Mouse (Mus musculus) liver, embryonic 12.5 days (tissue): ENCODE measurements around the gene Slc30a5. TPM values are rescaled to one million over a fixed set of nuclear protein-coding genes. Genes with fewer than 3 reads are reported as not detected.
"Not testable (repeated sequence)": the region's sequence is repeated elsewhere in the genome, so short reads cannot be mapped to it uniquely, and the experiment has no call there.

Source experiments
- ATAC-seq: fragments of 200-750 bp; cut with Nextera tagmentation; 2 replicates; pipeline ENCODE4 v1.8.0; 2017; ENCODE audit warnings: moderate number of reproducible peaks, mild to moderate bottlenecking, moderate library complexity
- H3K27ac ChIP-seq: fragments of 300-500 bp; sonication (generic); 2 replicates; pipeline ENCODE4 v1.5.1; 2016; ENCODE audit warnings: mild to moderate bottlenecking
- H3K27me3 ChIP-seq: fragments of 300-500 bp; sonication (generic); replicated peaks from 2 replicates; pipeline ENCODE4 v1.6.1; 2016; ENCODE audit warnings: mild to moderate bottlenecking, moderate library complexity
- H3K36me3 ChIP-seq: fragments of 300-500 bp; sonication (generic); 2 replicates; pipeline ENCODE4 v1.6.1; 2016; ENCODE audit warnings: mild to moderate bottlenecking, moderate library complexity
- H3K4me1 ChIP-seq: fragments of 300-500 bp; sonication (generic); 2 replicates; pipeline ENCODE4 v1.6.1; 2016
- H3K4me2 ChIP-seq: fragments of 300-500 bp; sonication (generic); 2 replicates; pipeline ENCODE4 v1.6.1; 2016; ENCODE audit warnings: mild to moderate bottlenecking, moderate library complexity
- H3K4me3 ChIP-seq: fragments of 300-500 bp; sonication (generic); 2 replicates; pipeline ENCODE4 v1.5.1; 2016; ENCODE audit warnings: mild to moderate bottlenecking, moderate library complexity
- H3K9ac ChIP-seq: fragments of 300-500 bp; sonication (generic); 2 replicates; pipeline ENCODE4 v1.6.1; 2016; ENCODE audit warnings: mild to moderate bottlenecking, moderate library complexity
- H3K9me3 ChIP-seq: fragments of 300-500 bp; sonication (generic); replicated peaks from 2 replicates; pipeline ENCODE4 v1.6.1; 2016; ENCODE audit warnings: mild to moderate bottlenecking, moderate library complexity
- WGBS: fragments of 180-500 bp; shearing (Covaris S2); methylation state at CpG from one replicate; pipeline ENCODE4 v1.1.7; 2016; ENCODE audit not compliant: insufficient replicate concordance; 5-methylcytosine and 5-hydroxymethylcytosine counted together
- polyA plus RNA-seq: library from polyadenylated mRNA; unstranded; fragments of >200 nt; fragmentation: Nextera tagmentation; extraction: Ambion mirVana; gene quantifications from 2 replicates; pipeline ENCODE4 v1.2.1, GENCODE M21; 2016

Slc30a5 gene
- polyA plus RNA-seq, 1 experiment from 2014 or later, result 45.1 TPM

DNA sequence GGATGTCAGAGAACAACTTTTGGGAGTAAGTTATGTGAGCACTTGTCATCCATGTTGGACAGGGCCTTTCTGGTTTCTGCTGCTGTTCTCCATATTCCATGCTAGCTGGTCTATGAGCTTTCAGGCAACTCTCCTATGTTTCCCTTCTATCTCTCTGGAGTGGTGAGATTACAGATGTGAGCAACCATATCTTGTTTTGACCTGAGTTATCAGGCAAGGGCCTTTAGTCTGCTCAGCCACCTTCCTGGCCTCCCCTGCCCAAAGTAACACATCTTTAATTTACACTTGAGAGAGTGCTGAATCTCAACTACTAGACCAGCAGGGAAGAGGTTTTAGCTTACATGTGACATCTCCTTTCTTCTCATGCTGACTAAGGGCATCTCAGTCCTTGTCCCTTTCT, 32.5 kb upstream of the Slc30a5 start:
- peak overlapping the region; percentile 36; the same call in 1 of the 2 replicates for H3K9ac ChIP-seq
- no peak overlapping the region for H3K4me3 ChIP-seq
- peak overlapping the region; percentile 40 for H3K4me2 ChIP-seq
- ATAC-seq, result peak; percentile 86
- H3K27ac ChIP-seq, result peak overlapping the region; percentile 86
- H3K9me3 ChIP-seq, result no peaks in the 10 kb centered on the region
- H3K36me3 ChIP-seq, result no peaks in the 10 kb centered on the region
- H3K27me3 ChIP-seq, result no peaks in the 10 kb centered on the region
- H3K4me1 ChIP-seq, result peaks cover 75% of the 10 kb centered on the region

DNA sequence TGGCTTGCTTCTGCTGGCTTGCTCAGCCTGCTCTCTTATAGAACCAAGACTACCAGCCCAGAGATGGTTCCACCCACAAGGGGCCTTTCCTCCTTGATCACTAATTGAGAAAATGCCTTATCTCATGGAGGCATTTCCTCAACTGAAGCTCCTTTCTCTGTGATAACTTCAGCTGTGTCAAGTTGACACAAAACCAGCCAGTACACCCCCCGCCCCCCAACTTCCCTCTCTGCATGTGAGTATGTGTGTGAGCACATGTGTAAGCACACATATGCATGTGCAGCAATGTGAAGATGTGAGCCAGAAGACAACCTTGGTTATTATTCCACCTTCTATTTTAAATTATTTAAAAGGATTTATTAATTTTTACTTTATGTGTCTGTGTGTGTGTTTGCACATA, 30.7 kb upstream of the Slc30a5 start:
- not testable (repeated sequence) for H3K9me3 ChIP-seq, H3K36me3 ChIP-seq, H3K27me3 ChIP-seq
- peak overlapping the region; percentile 60 for H3K9ac ChIP-seq
- H3K4me2 ChIP-seq, result peak overlapping the region; percentile 64
- H3K27ac ChIP-seq, result peak overlapping the region; percentile 89
- H3K4me3 ChIP-seq, result peak overlapping the region; percentile 51
- peak; percentile 76 for ATAC-seq
- peaks cover 87% of the 10 kb centered on the region for H3K4me1 ChIP-seq
- WGBS, result 29% methylated on average over 1 of the region's 1 CpGs

DNA sequence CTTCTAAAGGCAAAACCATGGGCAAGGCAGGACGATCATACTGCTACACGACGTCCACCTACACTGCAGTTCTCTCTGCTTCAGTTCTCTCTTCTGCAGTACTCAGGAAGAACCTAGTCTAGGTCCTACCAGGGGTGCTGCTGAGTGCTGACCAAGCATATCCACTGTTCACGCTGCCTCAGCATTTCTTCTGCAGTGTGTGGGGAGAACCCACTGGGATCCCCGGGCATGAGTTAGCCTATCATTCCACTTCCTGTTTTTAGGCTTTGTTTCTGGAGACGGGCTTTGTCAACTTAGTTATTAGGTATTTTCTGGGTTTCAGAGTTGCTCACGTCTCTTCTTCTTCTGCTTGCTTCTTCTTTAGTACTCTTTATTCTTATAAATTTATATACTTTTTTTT, 25.9 kb upstream of the Slc30a5 start:
- Histone ChIP-seq H3K4me1 (peaks cover 50% of the 10 kb centered on the region), H3K36me3 (no peaks in the 10 kb centered on the region), H3K27me3 (no peaks in the 10 kb centered on the region), H3K27ac (no peak overlapping the region), H3K9ac (no peak overlapping the region), H3K4me2 (no peak overlapping the region), H3K9me3 (no peaks in the 10 kb centered on the region), H3K4me3 (no peak overlapping the region)
- no peak for ATAC-seq
- WGBS, result 59% methylated on average over 7 of the region's 7 CpGs

DNA sequence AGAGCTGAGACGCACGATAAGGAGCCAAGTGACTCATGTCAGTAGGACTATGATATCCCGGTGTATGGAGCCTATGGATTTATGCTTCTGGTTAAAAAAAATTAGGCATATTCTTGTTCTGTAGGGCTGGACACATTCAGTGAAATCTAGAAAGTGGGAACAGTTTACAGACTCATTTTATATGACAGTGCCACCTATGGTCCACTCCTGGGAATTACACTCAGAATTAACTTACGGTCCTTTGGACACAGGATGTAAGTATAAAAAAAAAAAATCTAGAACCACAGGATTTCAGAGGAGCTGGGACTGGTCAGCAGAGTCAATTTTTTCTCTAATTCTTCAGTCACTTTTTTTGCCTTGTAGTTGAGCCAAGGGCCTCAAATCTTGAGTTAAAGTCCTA, 20.9 kb upstream of the Slc30a5 start:
- 34% methylated on average over 4 of the region's 4 CpGs for WGBS
- Histone ChIP-seq H3K4me2 (no peak overlapping the region), H3K9ac (no peak overlapping the region), H3K4me3 (no peak overlapping the region), H3K9me3 (no peaks in the 10 kb centered on the region), H3K4me1 (peaks cover 9% of the 10 kb centered on the region; the same call in 1 of the 2 replicates), H3K27ac (no peak overlapping the region), H3K36me3 (no peaks in the 10 kb centered on the region), H3K27me3 (no peaks in the 10 kb centered on the region)
- no peak for ATAC-seq

DNA sequence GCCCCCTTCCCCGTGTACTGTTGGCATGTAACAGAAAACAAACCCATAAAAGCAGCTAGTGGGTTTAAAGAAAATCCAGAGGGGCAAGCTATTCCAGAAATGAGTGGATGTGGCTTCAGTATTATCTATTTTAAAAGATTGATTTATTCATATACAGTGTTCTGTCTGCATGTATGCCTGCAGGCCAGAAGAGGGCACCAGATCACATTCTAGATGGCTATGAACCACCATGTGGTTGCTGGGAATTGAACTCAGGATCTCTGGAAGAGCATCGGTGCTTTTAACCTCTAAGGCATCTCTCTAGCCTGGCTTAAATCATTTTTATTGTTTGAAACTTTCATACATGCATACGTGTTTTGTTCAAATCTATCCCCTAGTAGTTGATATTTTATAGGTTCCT, 19.9 kb upstream of the Slc30a5 start:
- no peak for ATAC-seq
- Histone ChIP-seq H3K36me3 (no peaks in the 10 kb centered on the region), H3K4me3 (no peak overlapping the region), H3K27ac (no peak overlapping the region), H3K4me2 (no peak overlapping the region), H3K9me3 (no peaks in the 10 kb centered on the region), H3K9ac (no peak overlapping the region), H3K27me3 (no peaks in the 10 kb centered on the region), H3K4me1 (peaks cover 3% of the 10 kb centered on the region; the same call in 1 of the 2 replicates)
- WGBS, result 48% methylated on average over 3 of the region's 3 CpGs

DNA sequence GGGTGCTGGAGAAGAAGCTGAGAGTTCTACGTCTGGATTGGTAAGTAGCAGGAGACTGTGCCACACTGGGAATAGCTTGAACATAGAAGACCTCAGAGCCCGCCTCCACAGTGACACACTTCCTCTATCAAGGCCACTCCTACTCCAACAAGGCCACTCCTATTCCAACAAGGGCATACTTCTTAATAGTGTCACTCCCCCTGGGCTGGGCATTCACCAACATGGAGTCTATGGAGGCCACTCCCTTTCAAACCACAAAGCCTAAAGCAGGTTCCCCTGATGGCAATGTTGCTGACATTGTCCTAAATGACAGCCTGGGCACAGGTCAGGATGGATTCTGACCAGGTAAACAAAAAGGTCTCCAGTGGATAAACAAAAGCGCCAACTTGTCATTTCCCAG, 15.9 kb upstream of the Slc30a5 start:
- ATAC-seq, result peak; percentile 40; the same call in 1 of the 2 replicates
- WGBS, result 73% methylated on average over 3 of the region's 3 CpGs

DNA sequence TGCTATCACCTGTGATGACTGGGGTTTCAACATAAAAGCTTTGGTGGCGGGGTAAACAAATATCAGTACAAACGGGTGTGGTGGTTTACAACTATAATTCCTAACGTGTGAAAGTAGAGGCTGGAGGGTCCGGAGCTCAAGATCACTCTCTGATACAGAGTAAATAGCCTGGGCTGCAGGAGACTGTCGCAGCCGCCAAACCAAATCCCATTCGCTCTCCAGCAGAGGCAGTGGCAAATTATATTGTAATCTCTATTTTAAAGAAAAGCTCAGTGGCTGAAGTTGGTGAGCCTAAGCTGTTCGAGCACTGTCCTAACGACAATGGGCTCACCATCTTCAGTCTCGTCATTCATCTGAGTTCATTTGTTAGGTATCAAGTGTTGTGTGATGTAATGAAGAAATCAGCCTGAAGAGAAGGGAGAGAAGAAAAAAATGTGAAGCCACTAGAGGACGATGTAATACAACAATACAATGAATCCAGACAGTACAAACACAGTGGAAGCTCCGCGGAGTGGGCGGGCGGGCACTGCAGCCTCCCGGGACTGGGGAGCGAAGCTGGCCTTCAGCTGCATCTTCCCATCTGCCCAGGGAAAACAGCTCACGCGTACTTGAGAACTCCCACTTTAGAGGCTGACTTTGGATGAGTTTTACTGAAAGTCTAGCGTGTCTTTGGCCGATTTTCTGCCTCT, 13.8 kb upstream of the Slc30a5 start:
- no peaks in the 10 kb centered on the region for H3K36me3 ChIP-seq
- no peak overlapping the region for H3K4me3 ChIP-seq
- no peak overlapping the region for H3K27ac ChIP-seq
- no peaks in the 10 kb centered on the region for H3K27me3 ChIP-seq
- no peak overlapping the region for H3K9ac ChIP-seq
- H3K9me3 ChIP-seq, result no peaks in the 10 kb centered on the region
- ATAC-seq, result no peak
- no peak overlapping the region for H3K4me2 ChIP-seq
- WGBS, result 60% methylated on average over 21 of the region's 21 CpGs
- H3K4me1 ChIP-seq, result no peaks in the 10 kb centered on the region

More for the DNA sequence above, 15.9 kb upstream of the Slc30a5 start:
- Histone ChIP-seq H3K4me3 (no peak overlapping the region), H3K9ac (no peak overlapping the region), H3K4me2 (no peak overlapping the region), H3K4me1 (no peaks in the 10 kb centered on the region; the same call in 1 of the 2 replicates), H3K9me3 (no peaks in the 10 kb centered on the region), H3K36me3 (no peaks in the 10 kb centered on the region), H3K27me3 (no peaks in the 10 kb centered on the region), H3K27ac (no peak overlapping the region)

DNA sequence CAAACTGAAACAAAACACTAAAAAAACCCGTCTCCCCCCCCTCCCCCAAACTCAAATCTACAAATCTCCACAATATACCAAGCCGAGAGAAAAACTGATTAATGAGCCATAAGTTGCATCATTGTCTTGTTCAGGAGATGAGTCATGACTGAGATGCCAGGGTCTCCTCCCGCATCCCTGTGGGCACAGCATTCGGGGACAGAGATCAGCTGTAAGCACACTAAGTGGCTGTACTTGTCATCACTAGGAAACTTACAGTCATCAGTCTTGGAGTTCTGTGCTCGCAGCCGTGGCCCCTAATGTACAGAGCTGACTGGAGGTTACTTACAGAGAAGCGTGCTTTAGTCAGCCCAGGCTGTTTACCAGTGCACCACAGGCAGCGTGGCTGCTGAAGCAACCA, 13.0 kb upstream of the Slc30a5 start:
- Histone ChIP-seq H3K27ac (no peak overlapping the region), H3K9me3 (no peaks in the 10 kb centered on the region), H3K4me2 (no peak overlapping the region), H3K9ac (no peak overlapping the region), H3K27me3 (no peaks in the 10 kb centered on the region), H3K36me3 (no peaks in the 10 kb centered on the region), H3K4me3 (no peak overlapping the region), H3K4me1 (no peaks in the 10 kb centered on the region)
- WGBS, result 68% methylated on average over 8 of the region's 8 CpGs
- ATAC-seq, result no peak

DNA sequence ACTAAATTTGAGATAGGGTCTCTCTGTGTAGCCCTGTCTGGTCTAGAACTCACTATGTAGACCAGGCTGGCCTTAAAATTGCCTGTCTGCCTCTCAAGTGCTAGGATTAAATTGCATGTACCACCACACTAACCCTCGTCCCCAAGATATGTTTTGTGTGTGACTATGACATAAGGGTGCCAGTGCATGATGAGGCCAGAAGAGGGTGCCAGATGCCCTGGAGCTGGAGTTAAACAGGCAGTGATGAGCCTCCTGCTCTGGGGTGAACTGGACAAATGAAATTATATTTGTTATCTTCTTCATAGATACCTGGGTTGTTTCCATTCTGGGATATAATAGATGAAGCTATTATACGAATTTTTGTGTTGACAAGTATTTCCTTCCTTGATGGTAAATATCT, 10.7 kb upstream of the Slc30a5 start:
- no peaks in the 10 kb centered on the region for H3K9me3 ChIP-seq
- H3K4me2 ChIP-seq, result no peak overlapping the region
- H3K9ac ChIP-seq, result no peak overlapping the region
- H3K27ac ChIP-seq, result no peak overlapping the region
- 0 out of 2 replicates have a peak, but pooled peaks have one; percentile 21 for ATAC-seq
- no peaks in the 10 kb centered on the region for H3K27me3 ChIP-seq
- no peak overlapping the region for H3K4me3 ChIP-seq
- H3K36me3 ChIP-seq, result no peaks in the 10 kb centered on the region
- 57% methylated on average over 2 of the region's 2 CpGs for WGBS
- H3K4me1 ChIP-seq, result no peaks in the 10 kb centered on the region

DNA sequence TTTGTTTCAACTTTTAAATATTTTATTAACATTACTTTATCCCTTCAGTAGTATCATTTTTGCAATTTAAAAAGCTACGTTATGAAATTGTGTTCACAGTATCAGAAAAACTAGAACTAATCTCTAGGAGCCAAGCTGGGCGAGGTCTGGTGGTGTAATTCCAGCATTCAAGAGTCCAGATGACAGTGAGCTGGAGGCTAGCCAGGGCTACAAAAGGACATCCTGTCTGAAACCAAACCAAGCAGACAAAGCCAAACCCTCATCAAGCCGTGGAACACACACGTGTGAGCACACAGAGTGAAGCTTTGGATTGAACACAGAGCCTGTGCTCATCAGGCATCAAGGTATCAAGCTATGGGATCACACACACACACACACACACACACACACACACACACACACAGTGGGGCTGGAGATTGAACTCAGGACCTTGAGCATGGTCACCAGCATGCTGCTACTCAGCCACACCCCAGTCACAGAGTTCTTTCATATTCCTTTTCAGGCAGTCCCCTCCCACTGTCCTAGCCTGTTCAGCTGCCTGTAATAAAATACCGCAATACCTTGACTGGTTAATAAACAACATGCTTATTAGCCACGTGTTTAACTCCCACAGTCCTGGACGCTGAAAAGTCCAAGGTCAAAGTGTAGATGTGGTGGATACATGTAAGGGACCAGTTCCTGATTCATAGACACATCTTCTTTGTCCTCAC, 9.9 kb upstream of the Slc30a5 start:
- Histone ChIP-seq H3K4me2 (no peak overlapping the region), H3K9ac (no peak overlapping the region), H3K9me3 (no peaks in the 10 kb centered on the region), H3K4me3 (no peak overlapping the region), H3K36me3 (no peaks in the 10 kb centered on the region), H3K27me3 (no peaks in the 10 kb centered on the region), H3K4me1 (no peaks in the 10 kb centered on the region), H3K27ac (no peak overlapping the region)
- 68% methylated on average over 7 of the region's 7 CpGs for WGBS
- peak; percentile 30; the same call in 1 of the 2 replicates for ATAC-seq

DNA sequence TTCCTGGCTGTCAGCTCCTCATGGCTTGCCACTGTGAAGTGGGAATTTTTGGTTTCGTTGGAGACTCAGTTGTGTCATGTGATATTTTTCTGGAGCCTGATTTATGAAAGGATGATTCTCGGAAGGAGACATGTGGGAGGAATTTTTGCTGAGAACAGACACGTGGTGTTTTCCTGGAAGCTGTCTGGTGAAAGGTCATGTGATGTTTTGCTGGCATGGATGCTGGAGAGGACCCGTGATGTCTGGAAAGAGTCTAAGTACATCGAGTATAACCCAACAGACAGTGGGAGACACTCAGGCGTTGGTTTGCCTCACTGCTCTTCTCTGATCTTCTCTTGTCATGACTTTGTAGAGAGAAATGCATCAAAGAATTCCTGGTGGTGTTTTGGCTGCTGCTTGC, 8.5 kb upstream of the Slc30a5 start:
- no peak for ATAC-seq
- no peaks in the 10 kb centered on the region for H3K9me3 ChIP-seq
- WGBS, result 63% methylated on average over 6 of the region's 6 CpGs
- H3K36me3 ChIP-seq, result no peaks in the 10 kb centered on the region
- H3K9ac ChIP-seq, result no peak overlapping the region
- H3K27me3 ChIP-seq, result peaks cover 3% of the 10 kb centered on the region; the same call in 1 of the 2 replicates
- no peaks in the 10 kb centered on the region for H3K4me1 ChIP-seq
- H3K4me3 ChIP-seq, result no peak overlapping the region
- no peak overlapping the region for H3K27ac ChIP-seq
- H3K4me2 ChIP-seq, result no peak overlapping the region

DNA sequence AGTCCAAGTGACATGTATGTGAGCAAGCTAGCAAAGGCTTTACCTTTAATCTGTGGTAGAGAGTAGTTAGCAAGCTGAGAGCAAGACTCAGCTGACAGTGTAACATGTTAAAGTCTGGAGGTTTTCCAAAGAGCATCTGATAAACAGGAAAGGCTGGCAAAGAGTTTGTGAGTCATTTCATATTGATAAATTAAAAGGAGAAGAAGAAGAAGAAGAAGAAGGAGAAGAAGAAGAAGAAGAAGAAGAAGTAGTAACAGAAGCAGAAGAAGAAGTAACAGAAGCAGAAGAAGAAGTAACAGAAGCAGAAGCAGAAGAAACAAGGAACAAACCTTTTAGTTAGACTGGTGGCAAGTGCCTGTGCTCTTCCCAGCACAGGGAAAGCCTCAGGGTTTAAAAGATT, 1.6 kb upstream of the Slc30a5 start:
- no peak overlapping the region for H3K27ac ChIP-seq
- no peak overlapping the region for H3K4me2 ChIP-seq
- H3K4me3 ChIP-seq, result no peak overlapping the region
- H3K36me3 ChIP-seq, result 0 out of 2 replicates have a peak, but pooled peaks cover 3% of the 10 kb centered on the region
- H3K9me3 ChIP-seq, result no peaks in the 10 kb centered on the region
- ATAC-seq, result no peak
- no peak overlapping the region for H3K9ac ChIP-seq
- peaks cover 21% of the 10 kb centered on the region for H3K4me1 ChIP-seq
- peaks cover 8% of the 10 kb centered on the region; the same call in 1 of the 2 replicates for H3K27me3 ChIP-seq
